Mouse (Mus musculus): ENCODE data around the gene Igf1. TPM values are rescaled to one million over a fixed set of nuclear protein-coding genes. Genes with fewer than 3 reads are reported as not detected.

Gene Igf1
- polyA plus RNA-seq, 1 experiment from 2014 or later, result 119 TPM

DNA sequence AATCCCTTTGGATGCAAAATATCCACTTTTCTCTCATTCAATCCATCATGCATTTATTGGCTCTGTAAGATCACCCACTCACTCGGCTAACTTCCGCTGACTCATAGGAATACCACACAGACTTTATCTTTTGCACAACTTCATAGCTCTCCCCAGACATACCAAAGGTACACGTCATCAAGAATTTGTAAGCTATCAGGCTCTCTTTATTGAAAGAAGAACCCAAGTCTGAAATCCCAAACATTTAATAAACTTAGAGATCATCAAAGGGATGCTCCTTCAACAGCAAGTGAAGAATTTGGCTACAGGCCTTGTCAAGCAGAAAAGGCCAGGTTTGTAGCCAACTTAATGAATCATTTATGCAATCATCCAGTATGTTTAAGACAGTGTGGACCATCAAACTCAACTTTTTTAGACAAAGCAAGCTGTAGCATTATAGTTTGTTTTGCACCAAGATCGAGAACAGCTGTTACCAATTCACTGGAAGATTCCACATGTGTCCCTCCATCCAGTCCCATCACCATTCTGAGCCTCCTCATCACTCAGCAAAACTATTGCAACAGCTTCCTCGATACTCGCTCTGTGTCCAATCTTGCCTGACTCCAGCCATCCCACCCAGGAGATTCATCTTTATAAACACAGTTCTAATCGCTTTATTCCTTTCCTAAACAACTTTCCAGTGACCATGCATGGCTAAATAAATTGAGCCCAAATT lies 22.2 kb downstream of the Igf1 start:
- WGBS, result 59% methylated on average over 7 of the region's 7 CpGs
- H3K9ac ChIP-seq, result no peak overlapping the region
- no peak overlapping the region for H3K27ac ChIP-seq
- no peak overlapping the region for H3K4me3 ChIP-seq (replicated peaks)
- 0 out of 2 replicates have a peak, but pooled peaks cover 5% of the 10 kb centered on the region for H3K36me3 ChIP-seq
- H3K27me3 ChIP-seq (replicated peaks), result no peaks in the 10 kb centered on the region
- ATAC-seq (ENCODE audit: insufficient read depth, low FRiP score, low read depth), result no peak
- H3K4me1 ChIP-seq, result no peaks in the 10 kb centered on the region
- H3K4me2 ChIP-seq, result no peak overlapping the region
- no peaks in the 10 kb centered on the region for H3K9me3 ChIP-seq

DNA sequence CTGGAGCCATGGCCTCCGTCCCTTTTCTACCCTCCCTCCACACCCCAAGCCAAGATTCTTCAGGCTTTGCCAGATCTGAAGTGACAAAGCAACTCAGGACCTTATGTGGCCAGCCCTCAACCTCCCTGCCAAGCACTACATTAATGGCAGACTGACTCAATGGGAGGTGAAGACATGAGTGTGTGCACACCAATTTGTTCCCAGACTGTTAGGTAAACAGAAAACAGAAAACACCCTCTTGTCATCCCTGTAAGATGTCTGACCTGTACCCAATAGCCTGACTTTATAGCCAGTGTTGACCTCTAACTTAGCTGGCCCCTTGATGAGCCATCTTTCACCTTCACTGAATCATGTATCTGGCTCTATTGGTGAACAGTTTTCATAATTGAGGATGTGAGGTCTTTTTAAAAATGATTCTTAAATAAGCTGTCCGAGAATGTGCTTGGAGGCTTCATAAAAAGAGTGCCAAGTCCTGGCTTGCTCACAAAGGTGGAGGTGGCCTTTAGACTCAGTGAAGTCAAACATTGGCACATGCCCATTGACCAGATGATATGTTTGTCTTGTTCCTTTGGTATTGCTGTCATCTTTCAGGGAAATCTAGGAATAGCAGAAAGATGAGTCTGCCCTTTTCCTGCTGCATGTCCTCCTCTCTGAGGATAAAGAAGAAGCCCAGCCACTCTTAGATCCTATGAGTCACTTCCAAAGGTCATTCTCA lies 27.4 kb downstream of the Igf1 start:
- H3K36me3 ChIP-seq, result no peaks in the 10 kb centered on the region
- no peaks in the 10 kb centered on the region for H3K27me3 ChIP-seq (replicated peaks)
- WGBS, result 85% methylated on average over 2 of the region's 2 CpGs
- no peak overlapping the region for H3K4me2 ChIP-seq
- no peaks in the 10 kb centered on the region for H3K9me3 ChIP-seq
- no peak overlapping the region for H3K9ac ChIP-seq
- H3K27ac ChIP-seq, result no peak overlapping the region
- no peaks in the 10 kb centered on the region for H3K4me1 ChIP-seq
- H3K4me3 ChIP-seq (replicated peaks), result no peak overlapping the region
- ATAC-seq (ENCODE audit: insufficient read depth, low FRiP score, low read depth), result no peak

DNA sequence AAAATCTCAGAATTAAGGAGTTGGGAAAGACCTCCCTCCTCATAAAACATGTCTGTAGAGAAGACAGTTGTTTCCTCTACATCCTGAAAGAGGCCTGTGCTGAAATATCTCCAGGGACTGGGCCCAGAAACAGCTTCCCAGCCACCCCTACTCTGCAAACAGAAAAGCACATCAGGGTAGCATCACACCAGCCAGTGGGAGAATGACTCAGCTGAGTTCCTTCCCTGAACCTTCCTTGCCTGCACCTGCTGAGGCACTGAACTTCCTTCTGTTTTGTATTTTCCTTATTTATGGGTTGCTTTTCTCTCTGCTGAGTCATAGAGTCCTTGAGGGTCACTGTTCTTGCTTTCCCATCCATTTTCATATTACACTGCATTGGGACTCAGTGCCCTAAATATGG lies 31.8 kb downstream of the Igf1 start:
- Histone ChIP-seq H3K4me2 (no peak overlapping the region), H3K36me3 (no peaks in the 10 kb centered on the region), H3K27ac (no peak overlapping the region), H3K27me3 (replicated peaks) (no peaks in the 10 kb centered on the region), H3K4me1 (no peaks in the 10 kb centered on the region), H3K9me3 (no peaks in the 10 kb centered on the region), H3K4me3 (replicated peaks) (no peak overlapping the region), H3K9ac (no peak overlapping the region)
- no peak for ATAC-seq (ENCODE audit: insufficient read depth, low FRiP score, low read depth)

DNA sequence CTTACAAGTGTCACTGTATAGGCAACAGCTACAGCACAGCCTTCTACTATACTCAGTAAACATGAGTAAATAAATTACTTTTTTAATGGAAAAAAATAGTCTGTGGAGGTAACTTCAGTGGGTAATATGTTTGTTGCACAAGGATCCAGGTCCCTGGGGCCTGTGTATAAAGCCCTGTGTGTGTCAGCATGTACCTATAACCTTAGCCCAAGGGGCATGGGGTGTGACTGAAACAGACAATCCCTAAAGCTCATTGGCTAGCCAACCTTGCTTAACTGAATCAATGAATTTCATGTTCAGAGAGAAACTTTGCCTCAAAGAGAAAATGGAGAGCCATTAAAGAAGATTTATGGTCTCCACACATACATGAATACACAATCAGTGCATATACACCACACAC lies 34.2 kb downstream of the Igf1 start:
- Histone ChIP-seq H3K9me3 (no peaks in the 10 kb centered on the region), H3K4me1 (no peaks in the 10 kb centered on the region), H3K27me3 (replicated peaks) (no peaks in the 10 kb centered on the region), H3K9ac (no peak overlapping the region), H3K36me3 (no peaks in the 10 kb centered on the region), H3K4me2 (no peak overlapping the region), H3K27ac (no peak overlapping the region), H3K4me3 (replicated peaks) (no peak overlapping the region)
- no peak for ATAC-seq (ENCODE audit: insufficient read depth, low FRiP score, low read depth)

DNA sequence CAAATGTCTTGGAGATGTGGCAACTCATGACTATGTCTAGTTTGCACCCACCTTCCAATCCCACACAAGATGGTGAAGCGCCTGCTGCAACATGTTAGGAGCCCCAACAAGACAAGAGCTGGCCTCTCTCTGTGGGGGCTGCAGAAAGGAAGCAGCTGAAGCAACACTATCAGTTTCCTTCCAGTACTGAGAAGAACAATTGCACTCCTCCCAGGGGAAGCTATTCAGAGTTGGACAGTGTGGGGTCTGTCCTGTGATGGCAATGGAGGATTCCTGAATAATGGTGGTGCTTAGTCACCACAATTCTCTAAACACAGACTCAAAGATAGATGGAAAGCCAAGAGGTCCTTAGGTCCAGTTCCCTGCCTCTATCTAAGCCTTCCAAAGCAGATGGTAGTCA lies 35.2 kb downstream of the Igf1 start:
- 92% methylated on average over 1 of the region's 1 CpGs for WGBS

DNA sequence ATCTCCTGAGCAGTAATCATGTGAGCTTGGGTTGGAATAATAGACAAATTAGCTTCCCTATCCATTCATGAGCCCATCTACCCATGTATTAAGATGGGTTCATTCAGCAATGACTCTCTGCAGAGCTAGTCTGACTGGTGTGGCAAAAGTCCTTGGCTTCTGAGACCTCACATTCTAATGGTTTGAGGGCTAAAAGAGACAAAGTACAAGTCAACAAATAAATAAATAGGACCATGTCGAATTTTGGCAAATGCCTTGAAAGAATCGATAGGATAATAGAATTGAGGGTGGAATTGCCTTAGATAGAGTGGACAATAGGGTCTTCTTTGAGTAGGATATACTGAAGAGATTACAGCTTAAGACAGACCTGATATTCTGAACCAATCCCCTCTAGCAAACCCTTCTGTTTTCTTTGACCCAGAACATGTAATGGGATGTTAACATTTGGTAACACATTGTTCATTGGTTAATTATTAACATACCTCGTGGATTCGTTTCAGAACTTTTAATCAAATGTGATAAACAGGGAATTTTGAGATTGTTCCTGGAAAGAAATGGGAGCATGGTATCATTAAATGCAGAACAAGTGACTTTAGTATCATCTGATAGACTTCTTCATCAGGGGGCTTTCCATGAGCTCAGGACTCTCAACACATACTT lies 36.5 kb downstream of the Igf1 start:
- H3K27me3 ChIP-seq (replicated peaks), result no peaks in the 10 kb centered on the region
- no peak overlapping the region for H3K27ac ChIP-seq
- H3K4me1 ChIP-seq, result no peaks in the 10 kb centered on the region
- no peak overlapping the region for H3K4me2 ChIP-seq
- 72% methylated on average over 4 of the region's 4 CpGs for WGBS
- no peak overlapping the region for H3K9ac ChIP-seq
- no peaks in the 10 kb centered on the region for H3K9me3 ChIP-seq
- no peak overlapping the region for H3K4me3 ChIP-seq (replicated peaks)
- ATAC-seq (ENCODE audit: insufficient read depth, low FRiP score, low read depth), result no peak
- H3K36me3 ChIP-seq, result no peaks in the 10 kb centered on the region

More for the DNA sequence above, 35.2 kb downstream of the Igf1 start:
- no peaks in the 10 kb centered on the region for H3K27me3 ChIP-seq (replicated peaks)
- no peaks in the 10 kb centered on the region for H3K4me1 ChIP-seq
- no peaks in the 10 kb centered on the region for H3K36me3 ChIP-seq
- H3K27ac ChIP-seq, result no peak overlapping the region
- H3K4me3 ChIP-seq (replicated peaks), result no peak overlapping the region
- ATAC-seq (ENCODE audit: insufficient read depth, low FRiP score, low read depth), result no peak
- no peak overlapping the region for H3K4me2 ChIP-seq
- H3K9me3 ChIP-seq, result no peaks in the 10 kb centered on the region
- no peak overlapping the region for H3K9ac ChIP-seq

DNA sequence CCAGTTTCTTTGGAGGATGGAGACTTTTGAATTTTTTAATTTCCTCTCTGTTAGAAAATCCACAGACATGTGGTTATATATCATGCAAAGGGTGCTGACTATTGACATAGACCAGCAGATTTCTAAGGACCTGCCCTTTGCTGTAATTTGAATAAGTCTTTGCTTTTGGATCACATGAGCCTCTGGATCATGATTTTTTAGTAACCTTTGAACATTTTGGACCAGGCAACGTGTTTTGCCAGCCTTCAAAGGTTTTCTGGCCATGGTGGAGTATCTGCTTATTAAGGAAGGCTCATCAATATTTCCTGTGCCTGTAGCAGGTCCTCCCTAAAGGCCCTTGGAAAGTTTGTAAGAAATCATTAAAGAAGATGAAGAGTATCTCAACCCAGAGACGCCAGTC lies 37.3 kb downstream of the Igf1 start:
- Histone ChIP-seq H3K4me2 (no peak overlapping the region), H3K4me1 (no peaks in the 10 kb centered on the region), H3K9me3 (no peaks in the 10 kb centered on the region), H3K36me3 (no peaks in the 10 kb centered on the region), H3K27ac (no peak overlapping the region), H3K27me3 (replicated peaks) (no peaks in the 10 kb centered on the region), H3K4me3 (replicated peaks) (no peak overlapping the region), H3K9ac (no peak overlapping the region)
- no peak for ATAC-seq (ENCODE audit: insufficient read depth, low FRiP score, low read depth)
- 63% methylated on average over 2 of the region's 2 CpGs for WGBS

DNA sequence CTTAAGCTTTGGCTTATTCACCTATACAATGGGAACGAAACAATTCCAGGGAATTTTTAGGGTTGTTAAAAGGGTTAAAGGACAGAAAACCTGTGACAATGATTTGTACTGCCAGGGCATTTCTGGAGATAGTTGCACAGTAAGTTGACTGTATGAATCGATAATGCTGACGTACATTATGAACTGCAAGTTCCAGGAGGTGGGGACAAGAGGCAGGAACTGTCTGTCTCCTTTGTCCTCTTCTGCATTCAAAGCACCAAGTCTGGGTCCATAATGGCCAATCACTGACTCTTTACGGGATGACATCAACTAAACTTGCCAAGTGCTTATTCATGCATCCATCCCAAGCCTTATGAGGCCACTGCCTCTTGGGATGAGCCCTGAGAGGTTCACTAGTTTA lies 39.3 kb downstream of the Igf1 start:
- Histone ChIP-seq H3K4me3 (replicated peaks) (no peak overlapping the region), H3K27ac (no peak overlapping the region), H3K36me3 (no peaks in the 10 kb centered on the region), H3K27me3 (replicated peaks) (no peaks in the 10 kb centered on the region), H3K4me2 (no peak overlapping the region), H3K9ac (no peak overlapping the region), H3K4me1 (no peaks in the 10 kb centered on the region), H3K9me3 (no peaks in the 10 kb centered on the region)
- no peak for ATAC-seq (ENCODE audit: insufficient read depth, low FRiP score, low read depth)
- 94% methylated on average over 4 of the region's 4 CpGs for WGBS

DNA sequence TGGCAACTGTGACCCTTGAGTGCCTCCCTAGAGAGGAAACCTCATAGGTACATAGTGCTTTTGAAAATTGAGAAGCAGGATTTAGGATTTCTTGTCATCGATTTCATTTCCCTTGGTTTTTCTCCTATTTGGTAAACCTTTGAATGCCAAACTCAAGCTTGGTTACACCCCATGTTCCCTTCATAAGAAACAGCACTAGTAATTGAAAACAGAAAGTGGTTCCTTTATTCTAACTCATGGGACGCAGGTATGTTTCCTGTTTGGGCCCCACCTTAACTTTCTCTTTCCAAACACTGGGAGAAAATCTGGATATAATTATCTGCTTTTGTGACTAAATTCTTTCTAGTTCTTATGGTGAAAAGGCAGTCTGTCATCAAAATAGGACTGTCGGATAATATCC lies 40.8 kb downstream of the Igf1 start:
- Histone ChIP-seq H3K27me3 (replicated peaks) (no peaks in the 10 kb centered on the region), H3K9ac (no peak overlapping the region), H3K4me2 (no peak overlapping the region), H3K4me1 (no peaks in the 10 kb centered on the region), H3K4me3 (replicated peaks) (no peak overlapping the region), H3K36me3 (no peaks in the 10 kb centered on the region), H3K9me3 (no peaks in the 10 kb centered on the region), H3K27ac (no peak overlapping the region)
- WGBS, result 93% methylated on average over 3 of the region's 3 CpGs
- ATAC-seq (ENCODE audit: insufficient read depth, low FRiP score, low read depth), result no peak

DNA sequence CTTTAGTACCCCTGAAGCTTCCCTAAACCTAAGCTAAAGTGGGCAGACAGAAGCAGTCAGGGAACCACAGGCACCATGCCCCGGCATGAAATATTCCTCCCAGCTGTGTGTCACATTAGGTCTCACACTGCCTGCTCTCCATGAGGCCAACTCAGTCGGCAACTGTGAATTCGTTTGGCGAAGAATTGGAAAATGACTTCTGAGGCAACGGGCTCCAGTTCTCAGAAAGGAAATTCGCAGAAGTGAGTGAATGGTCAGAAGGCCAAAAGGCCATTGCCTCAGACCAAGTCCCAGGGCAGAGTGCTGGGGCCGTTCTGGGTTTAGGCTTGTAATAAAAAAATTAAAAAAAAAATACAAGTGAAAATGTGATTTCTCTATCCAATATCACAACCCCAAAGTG lies 43.9 kb downstream of the Igf1 start:
- Histone ChIP-seq H3K36me3 (no peaks in the 10 kb centered on the region), H3K9me3 (no peaks in the 10 kb centered on the region), H3K4me3 (replicated peaks) (no peak overlapping the region), H3K4me1 (no peaks in the 10 kb centered on the region), H3K27me3 (replicated peaks) (no peaks in the 10 kb centered on the region), H3K27ac (no peak overlapping the region), H3K4me2 (no peak overlapping the region), H3K9ac (no peak overlapping the region)
- ATAC-seq (ENCODE audit: insufficient read depth, low FRiP score, low read depth), result no peak
- 68% methylated on average over 7 of the region's 7 CpGs for WGBS

DNA sequence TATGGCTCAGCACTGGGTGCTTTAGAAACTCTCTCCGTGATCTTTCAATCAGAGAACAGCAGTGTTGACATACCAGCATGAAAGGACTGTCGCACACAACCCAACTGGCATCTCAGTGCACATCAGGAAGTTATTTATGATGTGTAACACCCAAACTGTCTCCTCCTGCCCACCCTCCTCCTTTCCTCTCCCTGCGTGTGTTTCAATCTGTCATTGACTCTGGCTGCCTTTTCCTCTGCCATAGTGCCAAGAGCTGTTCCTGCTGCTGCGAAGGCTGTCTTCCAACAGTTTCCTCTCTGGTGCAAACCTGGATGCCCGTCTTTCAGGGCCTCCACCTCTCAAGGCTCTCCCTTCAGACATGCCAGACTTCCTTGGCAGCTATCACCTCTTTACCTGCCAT lies 46.3 kb downstream of the Igf1 start:
- Histone ChIP-seq H3K9me3 (no peaks in the 10 kb centered on the region), H3K4me1 (no peaks in the 10 kb centered on the region), H3K9ac (no peak overlapping the region), H3K27me3 (replicated peaks) (no peaks in the 10 kb centered on the region), H3K27ac (no peak overlapping the region), H3K4me3 (replicated peaks) (no peak overlapping the region), H3K4me2 (no peak overlapping the region), H3K36me3 (no peaks in the 10 kb centered on the region)
- WGBS, result 62% methylated on average over 5 of the region's 5 CpGs
- no peak for ATAC-seq (ENCODE audit: insufficient read depth, low FRiP score, low read depth)

DNA sequence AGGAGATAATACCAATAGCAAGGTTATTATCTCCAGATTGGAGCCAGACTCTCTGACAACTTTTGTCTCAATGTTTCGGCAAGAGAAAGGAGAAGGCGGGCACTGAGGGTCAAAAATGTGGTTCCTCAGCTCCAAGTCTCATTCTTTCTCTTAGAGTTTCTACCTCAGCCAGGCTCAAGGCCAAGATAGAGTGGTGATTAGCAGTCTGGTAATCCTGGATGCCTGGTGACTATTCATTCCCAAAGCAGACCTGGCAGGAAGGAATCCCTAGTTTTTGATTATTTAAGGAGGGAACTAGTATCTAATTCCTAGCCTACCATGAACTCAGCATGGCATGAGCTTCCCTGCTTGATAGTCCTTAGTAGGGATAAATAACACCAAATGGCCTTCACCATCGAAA lies 47.0 kb downstream of the Igf1 start:
- H3K27ac ChIP-seq, result no peak overlapping the region
- H3K36me3 ChIP-seq, result no peaks in the 10 kb centered on the region
- H3K27me3 ChIP-seq (replicated peaks), result no peaks in the 10 kb centered on the region
- no peak overlapping the region for H3K4me2 ChIP-seq
- no peak overlapping the region for H3K9ac ChIP-seq
- 76% methylated on average over 3 of the region's 3 CpGs for WGBS
- H3K4me3 ChIP-seq (replicated peaks), result no peak overlapping the region
- H3K9me3 ChIP-seq, result no peaks in the 10 kb centered on the region
- no peak for ATAC-seq (ENCODE audit: insufficient read depth, low FRiP score, low read depth)
- no peaks in the 10 kb centered on the region for H3K4me1 ChIP-seq
